Mouse (Mus musculus) intestine, embryonic 14.5 days (tissue): ENCODE data around the gene Zbtb22. TPM values are rescaled to one million over a fixed set of nuclear protein-coding genes. Genes with fewer than 3 reads are reported as not detected.
A peak's percentile ranks its signal among the peaks of the same experiment; 100 is the strongest.

Source experiments
- ATAC-seq: fragments of 200-750 bp; cut with Nextera tagmentation; replicated peaks from 2 replicates; pipeline ENCODE4 v1.8.0; 2017; ENCODE audit warnings: low read depth, moderate number of reproducible peaks, moderate TSS enrichment, moderate library complexity; ENCODE audit not compliant: low FRiP score, low TSS enrichment
- DNase-seq: peaks from one replicate; pipeline ENCODE4 v3.0.0-alpha.2; 2018; ENCODE audit warnings: low spot score
- H3K27ac ChIP-seq: fragments of 300-500 bp; sonication (generic); 2 replicates; pipeline ENCODE4 v1.5.1; 2014; ENCODE audit warnings: low read depth, mild to moderate bottlenecking, control low read depth
- H3K27me3 ChIP-seq: fragments of 300-500 bp; sonication (generic); replicated peaks from 2 replicates; pipeline ENCODE4 v1.6.1; 2014; ENCODE audit warnings: low read length, control low read depth; ENCODE audit not compliant: control insufficient read depth, insufficient read depth
- H3K36me3 ChIP-seq: fragments of 300-500 bp; sonication (generic); 2 replicates; pipeline ENCODE4 v1.6.1; 2014; ENCODE audit warnings: low read length, control low read depth; ENCODE audit not compliant: control insufficient read depth, insufficient read depth
- H3K4me1 ChIP-seq: fragments of 300-500 bp; sonication (generic); replicated peaks from 2 replicates; pipeline ENCODE4 v1.6.1; 2014; ENCODE audit warnings: low read length, control low read depth, mixed read lengths; ENCODE audit not compliant: control insufficient read depth, insufficient read depth
- H3K4me2 ChIP-seq: fragments of 300-500 bp; sonication (generic); 2 replicates; pipeline ENCODE4 v1.6.1; 2014; ENCODE audit warnings: low read length
- H3K4me3 ChIP-seq: fragments of 300-500 bp; sonication (generic); 2 replicates; pipeline ENCODE4 v1.5.1; 2014; ENCODE audit warnings: low read depth, low read length, control low read depth, mixed read lengths
- H3K9ac ChIP-seq: fragments of 300-500 bp; sonication (generic); 2 replicates; pipeline ENCODE4 v1.6.1; 2014; ENCODE audit warnings: mild to moderate bottlenecking, low read length
- H3K9me3 ChIP-seq: fragments of 300-500 bp; sonication (generic); 2 replicates; pipeline ENCODE4 v1.6.1; 2016; ENCODE audit warnings: low read length, control low read depth; ENCODE audit not compliant: control insufficient read depth
- WGBS: fragments of 180-500 bp; shearing (Covaris S2); extraction: QIAGEN DNeasy Blood & Tissue Kit; methylation state at CpG from one replicate; pipeline ENCODE4 v1.1.7; 2014; 5-methylcytosine and 5-hydroxymethylcytosine counted together
- polyA plus RNA-seq: library from polyadenylated mRNA; unstranded; fragments of >200 nt; fragmentation: Nextera tagmentation; extraction: Ambion mirVana; gene quantifications from 2 replicates; pipeline ENCODE4 v1.2.1, GENCODE M21; 2014

Gene Zbtb22
- polyA plus RNA-seq, 1 experiment from 2014 or later: 9.8 TPM

GRCm38 (mm10) chr17:33924577-33925283 is 9.0 kb downstream of the Zbtb22 start:
- Histone ChIP-seq H3K36me3 (peaks cover 8% of the 10 kb centered on the region; the same call in 1 of the 2 replicates), H3K9me3 (no peaks in the 10 kb centered on the region), H3K27me3 (no peaks in the 10 kb centered on the region), H3K9ac (no peak overlapping the region), H3K27ac (no peak overlapping the region), H3K4me3 (no peak overlapping the region), H3K4me1 (peaks cover 15% of the 10 kb centered on the region), H3K4me2 (no peak overlapping the region)
- DNase-seq: no peak
- no peak for ATAC-seq
- 86% methylated on average over 10 of the region's 10 CpGs for WGBS

DNA sequence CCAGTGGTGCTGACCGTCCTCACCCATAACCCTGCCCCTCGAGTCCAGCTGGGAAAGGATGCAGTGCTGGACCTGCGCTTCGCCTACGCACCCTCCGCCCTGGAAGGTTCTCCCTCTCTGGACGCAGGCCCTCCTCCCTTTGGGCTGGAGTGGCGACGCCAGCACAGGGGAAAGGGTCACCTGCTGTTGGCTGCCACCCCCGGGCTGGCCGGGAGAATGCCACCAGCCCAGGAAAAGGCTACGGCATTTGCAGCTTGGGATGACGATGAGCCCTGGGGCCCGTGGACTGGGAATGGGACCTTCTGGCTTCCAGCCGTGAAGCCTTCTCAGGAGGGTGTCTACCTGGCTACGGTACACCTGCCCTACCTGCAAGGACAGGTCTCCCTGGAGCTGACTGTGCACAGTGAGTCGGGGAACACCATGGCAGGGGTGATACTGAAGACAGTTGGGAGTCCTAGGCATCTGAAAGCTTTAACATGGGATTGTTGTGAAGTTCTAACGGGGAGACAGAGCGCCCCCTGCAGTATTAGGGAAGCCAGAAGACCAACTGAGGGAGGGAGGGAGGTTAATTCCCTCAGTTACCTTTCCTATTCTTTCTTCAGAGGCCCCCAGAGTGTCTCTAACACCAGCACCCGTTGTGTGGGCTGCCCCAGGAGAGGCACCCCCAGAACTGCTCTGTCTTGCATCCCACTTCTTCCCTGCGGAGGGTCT is 9.9 kb downstream of the Zbtb22 start:
- Histone ChIP-seq H3K4me2 (no peak overlapping the region), H3K9me3 (no peaks in the 10 kb centered on the region), H3K27ac (no peak overlapping the region), H3K9ac (no peak overlapping the region), H3K27me3 (no peaks in the 10 kb centered on the region), H3K4me3 (no peak overlapping the region), H3K4me1 (peaks cover 14% of the 10 kb centered on the region), H3K36me3 (peaks cover 8% of the 10 kb centered on the region; the same call in 1 of the 2 replicates)
- 83% methylated on average over 21 of the region's 21 CpGs for WGBS
- DNase-seq (no peak), ATAC-seq (no peak)

- no peaks in the 10 kb centered on the region for H3K27me3 ChIP-seq
- H3K9ac ChIP-seq: no peak overlapping the region
- DNase-seq: no peak
- H3K4me2 ChIP-seq: no peak overlapping the region
- no peaks in the 10 kb centered on the region for H3K9me3 ChIP-seq
- H3K27ac ChIP-seq: no peak overlapping the region
- ATAC-seq: no peak
- H3K36me3 ChIP-seq: peaks cover 8% of the 10 kb centered on the region; the same call in 1 of the 2 replicates
- peaks cover 16% of the 10 kb centered on the region for H3K4me1 ChIP-seq
- 74% methylated on average over 17 of the region's 17 CpGs for WGBS
- no peak overlapping the region for H3K4me3 ChIP-seq
These were observed 10.7 kb downstream of the Zbtb22 start for GRCm38 (mm10) chr17:33926207-33926932.

GRCm38 (mm10) chr17:33928251-33928947 is 12.7 kb downstream of the Zbtb22 start:
- ATAC-seq (no peak), DNase-seq (no peak)
- H3K27ac ChIP-seq: no peak overlapping the region
- 62% methylated on average over 21 of the region's 21 CpGs for WGBS
- H3K36me3 ChIP-seq: peaks cover 17% of the 10 kb centered on the region
- H3K27me3 ChIP-seq: no peaks in the 10 kb centered on the region
- peak overlapping the region; percentile 55 for H3K9ac ChIP-seq
- H3K4me3 ChIP-seq: peak overlapping the region; percentile 95
- no peaks in the 10 kb centered on the region for H3K9me3 ChIP-seq
- H3K4me2 ChIP-seq: peak overlapping the region; percentile 98
- H3K4me1 ChIP-seq: peaks cover 17% of the 10 kb centered on the region

DNA sequence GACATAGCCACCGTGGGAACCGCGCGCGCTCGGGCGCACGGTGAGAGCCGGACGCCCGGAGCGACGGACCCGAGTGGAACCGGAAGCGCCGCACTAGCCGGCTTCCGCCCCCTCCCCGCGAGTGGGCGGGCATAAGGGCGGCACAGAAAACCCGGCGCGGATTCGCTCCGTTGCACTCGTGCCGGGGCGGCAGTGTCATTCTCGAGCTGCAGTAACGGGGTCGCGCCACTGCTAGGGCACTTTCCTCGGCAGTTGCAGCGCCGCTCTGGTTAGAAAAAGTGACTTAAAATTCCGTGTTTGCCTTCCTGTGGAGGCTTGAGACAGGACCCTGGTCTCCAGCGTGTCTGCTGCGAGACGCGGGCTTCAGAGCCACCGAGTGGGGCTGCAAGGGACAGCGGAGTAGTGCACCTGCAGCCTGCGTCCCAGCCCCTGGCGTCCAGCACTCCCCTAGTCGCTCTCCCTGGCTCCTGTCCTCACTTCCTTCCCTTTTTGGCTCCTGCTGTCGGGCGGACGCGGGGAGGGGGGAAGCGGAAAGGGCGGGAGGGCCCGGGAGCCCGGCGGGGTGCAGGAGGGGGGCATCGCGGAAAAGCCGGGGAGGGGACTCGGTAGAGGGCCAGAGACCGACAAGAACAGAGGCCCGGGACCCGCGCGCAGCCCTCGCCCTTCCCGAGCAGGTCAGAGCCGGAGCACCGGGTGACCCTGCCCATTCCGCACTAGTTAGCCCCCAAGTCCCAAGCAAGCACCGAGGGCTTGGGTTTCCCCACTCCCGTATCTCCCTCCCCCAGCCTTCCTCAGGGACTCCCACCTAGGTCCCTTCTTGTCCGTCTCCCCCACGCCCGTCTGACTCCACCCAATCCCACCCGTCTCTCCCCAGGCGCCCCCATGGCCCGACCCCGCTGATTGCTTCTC is 13.9 kb downstream of the Zbtb22 start, which contains the start of gene Rgl2:
Gene Rgl2 (plus strand): TSS at position 173 of the 909 bp plus-strand sequence.
- peaks cover 17% of the 10 kb centered on the region for H3K4me1 ChIP-seq
- peak within 1 kb of the TSS; percentile 55 for H3K9ac ChIP-seq
- ATAC-seq (peak; percentile 82), DNase-seq (peak; percentile 97)
- no peaks in the 10 kb centered on the region for H3K27me3 ChIP-seq
- peaks cover 21% of the 10 kb centered on the region for H3K36me3 ChIP-seq
- H3K4me2 ChIP-seq: peak within 1 kb of the TSS; percentile 98
- peak within 1 kb of the TSS; percentile 89 for H3K27ac ChIP-seq
- no peaks in the 10 kb centered on the region for H3K9me3 ChIP-seq
- peak within 1 kb of the TSS; percentile 95 for H3K4me3 ChIP-seq
- WGBS: under 1% methylated on average over 73 of the region's 80 CpGs

DNA sequence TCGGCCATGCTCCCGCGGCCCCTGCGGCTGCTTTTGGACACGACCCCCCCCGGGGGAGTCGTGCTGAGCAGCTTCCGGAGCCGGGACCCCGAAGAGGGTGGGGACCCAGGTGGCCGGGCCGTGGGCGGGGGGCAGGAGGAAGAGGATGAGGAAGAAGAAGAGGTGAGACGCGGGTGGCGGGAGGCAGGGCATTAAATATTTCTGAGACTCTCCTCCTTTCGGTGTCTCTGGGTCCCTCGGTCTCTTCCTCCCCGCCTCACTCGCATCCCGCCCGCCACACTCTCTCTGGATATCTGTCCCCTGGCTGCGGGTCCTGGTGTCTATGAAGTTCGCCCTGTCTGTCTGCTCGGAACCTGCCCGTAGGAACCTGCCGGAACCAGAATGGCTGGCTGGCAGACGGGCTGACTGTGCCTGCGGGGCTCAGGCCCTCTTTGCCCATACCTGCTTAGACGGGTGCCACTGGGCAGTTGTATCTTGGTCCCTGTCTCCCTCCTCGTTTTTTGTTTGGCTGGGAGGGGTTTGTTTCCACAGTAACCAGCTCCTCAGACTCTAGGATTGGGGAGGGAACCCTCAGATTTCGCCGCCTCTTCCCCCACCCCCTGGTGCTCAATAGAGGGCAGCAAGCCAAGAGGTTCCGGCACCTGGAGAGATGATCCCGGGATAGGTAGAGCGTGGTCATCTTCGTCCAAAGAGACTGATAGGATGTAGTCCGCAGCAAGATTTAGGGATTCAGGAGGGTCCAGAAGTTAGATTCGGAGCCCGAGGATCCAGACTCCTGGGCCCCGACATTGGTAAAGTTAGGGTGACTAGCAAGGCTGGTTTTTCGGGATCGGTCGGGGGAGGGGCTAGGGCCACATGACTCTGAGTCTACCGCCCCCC is 14.8 kb downstream of the Zbtb22 start:
- H3K9me3 ChIP-seq: no peaks in the 10 kb centered on the region
- peak overlapping the region; percentile 98 for H3K4me2 ChIP-seq
- peaks cover 17% of the 10 kb centered on the region for H3K4me1 ChIP-seq
- H3K27me3 ChIP-seq: no peaks in the 10 kb centered on the region
- WGBS: under 1% methylated on average over 44 of the region's 45 CpGs
- peak; percentile 81 for DNase-seq
- peak overlapping the region; percentile 89 for H3K27ac ChIP-seq
- H3K9ac ChIP-seq: peak overlapping the region; percentile 55
- peak; percentile 13; the same call in 1 of the 2 replicates for ATAC-seq
- H3K36me3 ChIP-seq: peaks cover 29% of the 10 kb centered on the region
- peak overlapping the region; percentile 95 for H3K4me3 ChIP-seq

- Histone ChIP-seq H3K27ac (no peak overlapping the region), H3K4me1 (peaks cover 17% of the 10 kb centered on the region), H3K4me3 (peak overlapping the region; percentile 95), H3K9me3 (no peaks in the 10 kb centered on the region), H3K36me3 (peaks cover 35% of the 10 kb centered on the region), H3K9ac (peak overlapping the region; percentile 55), H3K27me3 (no peaks in the 10 kb centered on the region), H3K4me2 (peak overlapping the region; percentile 98)
- WGBS: 34% methylated on average over 18 of the region's 18 CpGs
- ATAC-seq (no peak), DNase-seq (no peak)
These were observed 15.6 kb downstream of the Zbtb22 start for GRCm38 (mm10) chr17:33931159-33931866.
